Mouse (Mus musculus) testis, postnatal 14 days (tissue): ENCODE data around the gene Map3k11.
A peak's percentile ranks its signal among the peaks of the same experiment; 100 is the strongest.

Experiments
- DNase-seq: peaks from one replicate; pipeline ENCODE4 v3.0.0; 2021; ENCODE audit warnings: low spot score

Gene Map3k11

GRCm38 (mm10) chr19:5688200-5689087 lies at the start of gene Map3k11, which contains the start of gene Pcnx3:
Map3k11 (plus strand) TSS chr19:5688742.
Pcnx3 (minus strand) TSS chr19:5688908.
- DNase-seq: peak; percentile 96

GRCm38 (mm10) chr19:5640339-5640738 lies 48.2 kb upstream of the Map3k11 start:
- no peak for DNase-seq

GRCm38 (mm10) chr19:5641021-5641420 lies 47.5 kb upstream of the Map3k11 start:
- DNase-seq: no peak

DNA sequence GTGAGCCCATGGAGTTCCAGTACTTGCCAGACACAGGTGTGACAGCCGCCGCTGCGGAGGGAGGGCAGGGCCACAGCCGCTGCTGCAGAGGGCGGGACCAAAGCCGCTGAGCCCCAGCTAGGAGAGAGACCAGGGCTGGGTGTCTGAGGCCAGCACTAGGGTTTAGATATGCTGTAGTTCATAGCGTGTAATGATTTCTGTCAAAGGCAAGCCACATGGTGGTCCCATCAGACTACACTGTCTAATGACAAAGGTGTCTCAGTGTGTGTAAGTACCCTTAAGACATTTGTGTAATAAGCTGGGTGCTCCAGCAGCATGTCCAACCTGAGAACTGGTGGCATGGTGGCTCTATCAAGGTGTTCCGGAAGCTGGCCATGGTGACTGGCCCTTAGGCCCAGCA lies 46.9 kb upstream of the Map3k11 start:
- DNase-seq: no peak

GRCm38 (mm10) chr19:5645280-5645679 lies 43.3 kb upstream of the Map3k11 start:
- DNase-seq: no peak

- DNase-seq: no peak
These were observed 41.7 kb upstream of the Map3k11 start for GRCm38 (mm10) chr19:5646731-5647330.

- DNase-seq: no peak
These were observed 40.8 kb upstream of the Map3k11 start for GRCm38 (mm10) chr19:5647791-5648190.

DNA sequence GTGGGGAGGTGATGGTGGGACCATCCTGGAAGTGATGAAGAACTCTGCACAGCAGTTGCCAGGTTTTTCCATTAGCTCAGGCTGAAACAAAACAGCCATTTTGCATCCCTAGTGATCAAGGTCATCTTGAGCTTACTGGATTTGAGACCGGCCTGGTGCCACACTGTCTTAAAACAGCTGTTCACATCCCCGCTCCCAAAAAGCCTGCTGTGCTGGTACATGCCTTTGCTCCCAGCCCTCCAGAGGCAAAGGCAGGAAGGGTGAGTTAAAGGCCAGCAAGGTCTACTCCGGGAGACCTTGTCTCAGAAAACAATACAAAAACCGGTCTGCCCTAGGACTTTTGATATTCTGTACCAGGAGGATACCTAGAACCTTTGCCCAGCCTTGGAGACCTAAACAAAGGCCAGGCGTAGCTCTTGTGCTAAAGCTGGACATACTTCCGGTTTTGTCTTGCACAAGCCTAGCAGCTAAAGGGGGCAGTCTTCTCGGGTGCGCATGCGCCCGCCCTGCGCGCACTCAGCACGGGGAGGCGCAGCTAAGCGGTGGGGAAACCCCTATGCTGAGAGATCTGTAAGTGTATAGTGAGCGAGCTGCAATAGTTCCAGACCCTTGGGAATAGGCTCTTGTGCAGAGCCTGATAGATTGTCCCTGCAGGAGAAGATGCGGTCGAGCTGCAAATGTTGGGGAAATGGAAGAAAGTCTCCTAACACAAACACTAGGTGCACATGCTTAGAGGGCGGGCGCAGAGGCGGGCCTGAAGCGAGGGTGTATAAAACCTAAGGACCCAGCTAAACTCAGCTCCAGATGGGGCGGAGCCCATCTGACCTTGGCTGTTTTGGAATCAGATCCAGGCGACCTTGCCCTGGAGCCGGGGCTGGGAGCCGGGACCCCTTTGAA lies 39.9 kb upstream of the Map3k11 start:
- DNase-seq: peak; percentile 78

DNA sequence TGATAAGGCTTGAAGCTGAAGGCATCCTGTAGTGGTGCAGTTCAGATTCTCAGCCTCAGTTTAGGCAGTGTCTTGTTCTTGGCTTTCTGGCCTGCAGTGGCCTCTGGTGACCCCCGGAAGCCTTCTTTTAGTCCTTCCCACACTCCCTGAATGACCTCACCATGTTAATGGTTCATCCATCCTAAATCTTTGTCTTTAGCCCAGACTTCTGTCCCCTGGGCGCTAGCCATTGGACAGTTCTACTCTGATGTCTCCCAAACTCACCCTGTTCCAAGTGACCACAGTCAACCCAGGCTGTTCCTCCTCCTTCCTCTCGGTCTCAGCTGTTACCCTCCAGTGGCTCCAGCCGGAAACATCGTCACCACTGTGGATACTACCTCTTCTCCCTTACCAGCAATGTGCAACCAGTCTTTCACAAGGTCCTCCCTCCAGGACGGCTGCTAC lies 39.2 kb upstream of the Map3k11 start:
- DNase-seq: no peak

GRCm38 (mm10) chr19:5651502-5652274 lies 36.9 kb upstream of the Map3k11 start:
- no peak for DNase-seq

- no peak for DNase-seq
These were observed 36.0 kb upstream of the Map3k11 start for GRCm38 (mm10) chr19:5652570-5652969.

- DNase-seq: peak; percentile 20
These were observed 34.4 kb upstream of the Map3k11 start for GRCm38 (mm10) chr19:5653969-5654719.

DNA sequence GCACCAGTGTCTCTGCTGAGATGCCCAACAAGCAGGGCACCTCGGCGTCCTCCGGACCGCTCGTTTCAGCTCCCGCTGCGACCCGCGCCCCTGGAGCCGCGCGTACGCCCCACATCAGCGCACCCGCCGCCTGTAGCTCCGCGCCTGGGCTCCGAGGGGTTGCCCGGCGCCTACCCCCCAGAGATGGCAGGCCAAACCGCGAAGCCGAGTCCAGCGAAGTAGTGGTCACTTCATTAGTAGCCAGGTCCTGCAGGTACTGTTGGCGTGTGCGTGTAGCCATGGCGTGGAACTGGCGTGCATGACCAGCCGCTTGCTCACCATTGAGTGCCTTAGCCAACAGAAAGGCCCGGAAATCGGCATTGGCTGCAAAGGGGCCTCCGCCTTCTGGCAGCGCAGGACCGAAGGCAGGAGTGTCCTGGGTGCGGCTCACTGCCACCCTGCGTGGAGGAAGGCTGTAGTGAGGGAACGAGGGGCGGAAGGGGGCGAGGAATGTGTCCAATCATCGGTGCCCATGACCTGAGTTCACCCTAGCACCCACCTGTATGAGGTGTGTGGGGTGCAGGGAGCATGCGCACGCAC lies 33.7 kb upstream of the Map3k11 start:
- DNase-seq: no peak

- peak; percentile 7 for DNase-seq
These were observed 27.4 kb upstream of the Map3k11 start for GRCm38 (mm10) chr19:5660942-5661751.

DNA sequence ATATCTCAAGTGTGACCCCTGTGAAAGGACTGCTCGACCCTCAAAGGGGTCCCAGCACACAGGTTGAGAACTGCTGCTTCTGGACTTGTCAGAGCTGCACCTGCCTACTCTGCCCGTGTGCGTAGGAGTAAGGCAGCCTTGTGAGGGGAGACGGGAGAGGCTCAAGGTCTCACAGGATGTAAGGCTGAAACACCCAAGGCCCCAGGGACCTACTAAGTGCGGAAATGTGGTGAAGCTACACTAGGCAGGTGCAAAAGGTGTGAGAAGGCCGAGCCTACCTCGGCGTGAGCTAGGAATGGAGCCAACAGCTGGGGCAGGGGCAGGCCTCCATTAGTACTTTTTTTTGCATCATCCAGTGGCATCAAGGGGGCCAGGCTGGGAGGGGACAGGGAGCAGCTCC lies 26.2 kb upstream of the Map3k11 start:
- peak; percentile 4 for DNase-seq

GRCm38 (mm10) chr19:5662981-5663913 lies 25.3 kb upstream of the Map3k11 start, which contains the start of gene Sipa1:
Sipa1 (minus strand) TSS chr19:5663707.
- peak; percentile 87 for DNase-seq

DNA sequence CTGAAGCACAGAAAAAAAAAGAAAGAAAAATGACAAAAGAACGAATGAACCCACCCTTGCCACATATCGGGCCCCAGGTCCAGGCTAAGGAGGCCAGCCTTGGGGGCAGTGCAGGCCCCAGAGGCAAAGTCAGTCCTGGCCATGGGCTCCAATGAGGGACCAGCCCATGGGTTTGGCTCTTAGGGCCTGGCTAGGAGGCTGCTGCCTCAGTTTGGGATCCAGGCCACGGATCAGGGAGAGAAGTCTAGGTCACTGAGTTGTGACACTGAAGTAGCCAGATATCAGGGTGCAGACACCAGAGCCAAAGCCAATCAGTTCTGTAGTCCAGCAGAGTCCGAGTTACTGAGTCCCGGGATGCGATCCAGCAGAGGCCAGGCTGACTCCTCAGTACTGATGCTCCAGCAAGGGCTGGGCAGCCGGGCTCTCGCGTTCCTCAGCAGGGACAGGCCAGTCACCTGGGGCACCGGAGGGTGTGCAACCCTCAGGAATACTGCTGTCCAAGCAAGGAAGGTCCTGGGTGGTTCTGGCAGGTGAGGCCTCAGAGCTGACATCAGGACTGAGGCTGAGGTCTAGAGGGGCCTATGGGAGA lies 23.8 kb upstream of the Map3k11 start:
- DNase-seq: no peak

DNA sequence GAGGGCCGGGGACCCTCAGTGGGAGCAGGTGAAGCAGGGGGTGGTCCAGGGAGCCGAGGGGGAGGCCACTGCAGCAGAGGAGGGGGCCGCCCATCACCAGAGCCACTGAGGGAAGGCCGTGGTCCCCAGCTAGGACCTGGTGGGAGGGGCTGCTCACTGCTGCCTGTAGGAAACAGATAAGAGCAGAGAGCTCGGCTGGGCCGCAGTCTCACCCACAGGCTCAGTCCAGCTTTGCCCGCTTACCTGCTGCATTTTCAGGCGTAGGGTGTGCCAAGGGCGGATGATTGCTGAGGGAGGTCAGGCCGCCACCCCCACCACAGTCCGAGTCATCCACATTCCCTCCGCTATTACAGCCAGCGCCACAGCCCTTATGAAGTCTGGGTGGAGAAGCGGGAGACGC lies 23.1 kb upstream of the Map3k11 start:
- peak; percentile 6 for DNase-seq
